Mouse (Mus musculus) forebrain, postnatal 0 days (tissue): ENCODE measurements around the gene Efna2. TPM values are rescaled to one million over a fixed set of nuclear protein-coding genes. Genes with fewer than 3 reads are reported as not detected.

Experiments
- ATAC-seq: fragments of 200-750 bp; cut with Nextera tagmentation; 2 replicates; pipeline ENCODE4 v1.8.0; 2017; ENCODE audit warnings: mild to moderate bottlenecking, moderate library complexity
- DNase-seq: peaks from one replicate; pipeline ENCODE4 v3.0.0-alpha.2; 2015
- H3K27ac ChIP-seq: fragments of 300-500 bp; sonication (generic); 2 replicates; pipeline ENCODE4 v1.5.1; 2014; ENCODE audit warnings: low read depth, mild to moderate bottlenecking, antibody characterized with exemption, low read length, moderate library complexity, mixed read lengths
- H3K27me3 ChIP-seq: fragments of 300-500 bp; sonication (generic); 2 replicates; pipeline ENCODE4 v1.6.1; 2014; ENCODE audit warnings: mild to moderate bottlenecking, low read length, mixed read lengths; ENCODE audit not compliant: insufficient read depth
- H3K36me3 ChIP-seq: fragments of 300-500 bp; sonication (generic); 2 replicates; pipeline ENCODE4 v1.6.1; 2014; ENCODE audit warnings: mild to moderate bottlenecking, moderate library complexity; ENCODE audit not compliant: insufficient read depth
- H3K4me1 ChIP-seq: fragments of 300-500 bp; sonication (generic); 2 replicates; pipeline ENCODE4 v1.6.1; 2014; ENCODE audit warnings: antibody characterized with exemption; ENCODE audit not compliant: insufficient read depth
- H3K4me2 ChIP-seq: fragments of 300-500 bp; sonication (generic); 2 replicates; pipeline ENCODE4 v1.6.1; 2014; ENCODE audit warnings: low read depth, mild to moderate bottlenecking, moderate library complexity
- H3K4me3 ChIP-seq: fragments of 300-500 bp; sonication (generic); 2 replicates; pipeline ENCODE4 v1.5.1; 2014; ENCODE audit warnings: low read depth, low read length, mixed read lengths
- H3K9ac ChIP-seq: fragments of 300-500 bp; sonication (generic); 2 replicates; pipeline ENCODE4 v1.6.1; 2014; ENCODE audit warnings: mild to moderate bottlenecking
- H3K9me3 ChIP-seq: fragments of 300-500 bp; sonication (generic); 2 replicates; pipeline ENCODE4 v1.6.1; 2016; ENCODE audit warnings: low read length
- CTCF ChIP-seq: sonication (generic); IDR thresholded peaks from 2 replicates; pipeline ENCODE4 v1.5.1; 2016; ENCODE audit warnings: antibody characterized with exemption, control low read depth, low read depth
- WGBS: fragments of 180-500 bp; shearing (Covaris S2); extraction: QIAGEN DNeasy Blood & Tissue Kit; methylation state at CpG from one replicate; pipeline ENCODE4 v1.1.7; 2014; 5-methylcytosine and 5-hydroxymethylcytosine counted together
- polyA plus RNA-seq: library from polyadenylated mRNA; unstranded; fragments of >200 nt; fragmentation: Nextera tagmentation; extraction: Ambion mirVana; gene quantifications from 2 replicates; pipeline ENCODE4 v1.2.1, GENCODE M21; 2015
- total RNA-seq: library from RNA; depleted of rRNA; stranded (reverse); fragments of >200 nt; gene quantifications from 2 replicates; pipeline ENCODE4 v1.2.3, GENCODE M21; 2014; rRNA removed

Gene Efna2
- total and polyA plus RNA-seq, 2 experiments from 2014 or later: 29.0 to 31.3 TPM

DNA sequence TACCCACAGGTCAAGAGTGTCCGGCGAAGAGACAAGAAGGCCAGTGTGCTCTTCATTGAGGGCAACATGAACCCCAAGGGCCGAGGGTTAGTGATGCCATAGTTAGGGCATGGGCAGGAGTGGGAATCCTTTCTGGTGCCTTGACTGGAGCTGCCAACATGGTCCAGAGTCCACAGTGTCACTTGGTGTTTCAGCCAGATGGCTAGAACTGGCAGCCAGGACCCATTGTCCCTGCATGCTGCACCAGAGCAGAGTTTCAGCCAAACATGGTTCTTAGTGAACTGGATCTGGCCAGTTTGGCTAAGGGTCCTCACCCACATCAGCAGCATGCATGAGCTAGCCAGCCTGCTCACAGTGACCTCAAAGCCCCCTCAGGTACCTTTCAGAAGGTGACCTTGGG is 59.0 kb downstream of the Efna2 start:
- 88% methylated on average over 3 of the region's 3 CpGs for WGBS
- Histone ChIP-seq H3K4me2 (no peak overlapping the region), H3K9me3 (no peaks in the 10 kb centered on the region), H3K9ac (no peak overlapping the region), H3K4me1 (no peaks in the 10 kb centered on the region), H3K27me3 (no peaks in the 10 kb centered on the region), H3K4me3 (no peak overlapping the region), H3K36me3 (peaks cover 94% of the 10 kb centered on the region), H3K27ac (no peak overlapping the region)
- ATAC-seq (no peak), DNase-seq (no peak)
- TF ChIP-seq CTCF: no peak

Other genes with a start within 250 kb of the Efna2 start
- gene Wdr18, start 219.3 kb upstream of the Efna2 start, total RNA-seq: 58.2 and 84.6 TPM in 2 replicates
- 91.9 and 107 TPM in 2 replicates for gene Wdr18, start 219.3 kb upstream of the Efna2 start, polyA plus RNA-seq
- gene Grin3b, start 208.8 kb upstream of the Efna2 start, total RNA-seq: 0.14 and 0.15 TPM in 2 replicates
- 0.09 and 0.18 TPM in 2 replicates for gene Grin3b, start 208.8 kb upstream of the Efna2 start, polyA plus RNA-seq
- 109 and 129 TPM in 2 replicates for gene Tmem259, start 195.2 kb upstream of the Efna2 start, total RNA-seq
- 25.6 and 26.5 TPM in 2 replicates for gene Tmem259, start 195.2 kb upstream of the Efna2 start, polyA plus RNA-seq
- 19.5 and 28.2 TPM in 2 replicates for gene Cnn2, start 190.9 kb upstream of the Efna2 start, total RNA-seq
- 15.7 and 17.0 TPM in 2 replicates for gene Cnn2, start 190.9 kb upstream of the Efna2 start, polyA plus RNA-seq
- 6.1 and 6.2 TPM in 2 replicates for gene Abca7, start 183.0 kb upstream of the Efna2 start, total RNA-seq
- 1.1 TPM in 2 replicates for gene Abca7, start 183.0 kb upstream of the Efna2 start, polyA plus RNA-seq
- gene Arhgap45, start 162.8 kb upstream of the Efna2 start, total RNA-seq: 2.3 and 2.4 TPM in 2 replicates
- 1.2 and 1.7 TPM in 2 replicates for gene Arhgap45, start 162.8 kb upstream of the Efna2 start, polyA plus RNA-seq
- gene Polr2e, start 139.7 kb upstream of the Efna2 start, total RNA-seq: 104 and 129 TPM in 2 replicates
- gene Polr2e, start 139.7 kb upstream of the Efna2 start, polyA plus RNA-seq: 168 and 184 TPM in 2 replicates
- gene Gpx4, start 132.3 kb upstream of the Efna2 start, total RNA-seq: 401 and 478 TPM in 2 replicates
- 644 and 800 TPM in 2 replicates for gene Gpx4, start 132.3 kb upstream of the Efna2 start, polyA plus RNA-seq
- gene Sbno2, start 73.9 kb upstream of the Efna2 start, total RNA-seq: 19.2 and 24.2 TPM in 2 replicates
- 4.6 and 6.8 TPM in 2 replicates for gene Sbno2, start 73.9 kb upstream of the Efna2 start, polyA plus RNA-seq
- gene Stk11, start 63.7 kb upstream of the Efna2 start, total RNA-seq: 77.2 and 77.8 TPM in 2 replicates
- 13.6 and 14.8 TPM in 2 replicates for gene Stk11, start 63.7 kb upstream of the Efna2 start, polyA plus RNA-seq
- 154 and 193 TPM in 2 replicates for gene Atp5d, start 40.9 kb upstream of the Efna2 start, total RNA-seq
- gene Atp5d, start 40.9 kb upstream of the Efna2 start, polyA plus RNA-seq: 633 and 650 TPM in 2 replicates
- 114 and 151 TPM in 2 replicates for gene Cbarp, start 38.6 kb upstream of the Efna2 start, total RNA-seq
- gene Cbarp, start 38.6 kb upstream of the Efna2 start, polyA plus RNA-seq: 57.5 and 68.2 TPM in 2 replicates
- 91.5 and 120 TPM in 2 replicates for gene Midn, start 31.2 kb upstream of the Efna2 start, total RNA-seq
- gene Midn, start 31.2 kb upstream of the Efna2 start, polyA plus RNA-seq: 19.3 and 21.3 TPM in 2 replicates
- gene Cirbp, start 13.5 kb upstream of the Efna2 start, total RNA-seq: 345 and 424 TPM in 2 replicates
- 834 and 838 TPM in 2 replicates for gene Cirbp, start 13.5 kb upstream of the Efna2 start, polyA plus RNA-seq
- 4.2 and 5.0 TPM in 2 replicates for gene 1600002K03Rik, start 6.5 kb upstream of the Efna2 start, total RNA-seq
- gene 1600002K03Rik, start 6.5 kb upstream of the Efna2 start, polyA plus RNA-seq: 5.0 and 6.0 TPM in 2 replicates
- gene Mum1, start 47.0 kb downstream of the Efna2 start, total RNA-seq: 57.6 and 60.7 TPM in 2 replicates
- 41.1 and 50.4 TPM in 2 replicates for gene Mum1, start 47.0 kb downstream of the Efna2 start, polyA plus RNA-seq
- 162 and 212 TPM in 2 replicates for gene Ndufs7, start 69.6 kb downstream of the Efna2 start, total RNA-seq
- 343 and 394 TPM in 2 replicates for gene Ndufs7, start 69.6 kb downstream of the Efna2 start, polyA plus RNA-seq
- 15.2 and 18.2 TPM in 2 replicates for gene Gamt, start 81.5 kb downstream of the Efna2 start, total RNA-seq
- gene Gamt, start 81.5 kb downstream of the Efna2 start, polyA plus RNA-seq: 20.8 and 21.8 TPM in 2 replicates
- 120 and 122 TPM in 2 replicates for gene Dazap1, start 82.0 kb downstream of the Efna2 start, total RNA-seq
- gene Dazap1, start 82.0 kb downstream of the Efna2 start, polyA plus RNA-seq: 42.4 and 46.1 TPM in 2 replicates
- 1,181 and 1,718 TPM in 2 replicates for gene Rps15, start 113.0 kb downstream of the Efna2 start, total RNA-seq
- 681 and 897 TPM in 2 replicates for gene Rps15, start 113.0 kb downstream of the Efna2 start, polyA plus RNA-seq
- 309 and 328 TPM in 2 replicates for gene Apc2, start 116.5 kb downstream of the Efna2 start, total RNA-seq
- 85.3 and 112 TPM in 2 replicates for gene Apc2, start 116.5 kb downstream of the Efna2 start, polyA plus RNA-seq
- gene 2310011J03Rik, start 141.1 kb downstream of the Efna2 start, total RNA-seq: 19.2 and 22.8 TPM in 2 replicates
- gene 2310011J03Rik, start 141.1 kb downstream of the Efna2 start, polyA plus RNA-seq: 32.4 and 35.6 TPM in 2 replicates
- gene Pcsk4, start 150.0 kb downstream of the Efna2 start, total RNA-seq: 3.4 and 3.8 TPM in 2 replicates
- gene Pcsk4, start 150.0 kb downstream of the Efna2 start, polyA plus RNA-seq: 7.4 TPM in 2 replicates
- gene Reep6, start 150.5 kb downstream of the Efna2 start, total RNA-seq: 1.8 and 2.7 TPM in 2 replicates
- gene Reep6, start 150.5 kb downstream of the Efna2 start, polyA plus RNA-seq: 5.1 and 6.4 TPM in 2 replicates
- gene Adamtsl5, start 168.9 kb downstream of the Efna2 start, total RNA-seq: 0.31 and 0.33 TPM in 2 replicates
- gene Adamtsl5, start 168.9 kb downstream of the Efna2 start, polyA plus RNA-seq: 0.70 and 0.81 TPM in 2 replicates
- 8.3 and 12.9 TPM in 2 replicates for gene Plk5, start 177.0 kb downstream of the Efna2 start, total RNA-seq
- 4.6 and 7.4 TPM in 2 replicates for gene Plk5, start 177.0 kb downstream of the Efna2 start, polyA plus RNA-seq
- gene Mex3d, start 208.2 kb downstream of the Efna2 start, total RNA-seq: 107 and 120 TPM in 2 replicates
- 18.3 and 18.4 TPM in 2 replicates for gene Mex3d, start 208.2 kb downstream of the Efna2 start, polyA plus RNA-seq
- gene Mbd3, start 220.1 kb downstream of the Efna2 start, total RNA-seq: 37.9 and 43.9 TPM in 2 replicates
- 183 and 196 TPM in 2 replicates for gene Mbd3, start 220.1 kb downstream of the Efna2 start, polyA plus RNA-seq
- 230 and 424 TPM in 2 replicates for gene Uqcr11, start 227.3 kb downstream of the Efna2 start, total RNA-seq
- gene Uqcr11, start 227.3 kb downstream of the Efna2 start, polyA plus RNA-seq: 688 and 881 TPM in 2 replicates